ENCODE assay signal across 25 mouse cellular contexts in the genomic region with DNA sequence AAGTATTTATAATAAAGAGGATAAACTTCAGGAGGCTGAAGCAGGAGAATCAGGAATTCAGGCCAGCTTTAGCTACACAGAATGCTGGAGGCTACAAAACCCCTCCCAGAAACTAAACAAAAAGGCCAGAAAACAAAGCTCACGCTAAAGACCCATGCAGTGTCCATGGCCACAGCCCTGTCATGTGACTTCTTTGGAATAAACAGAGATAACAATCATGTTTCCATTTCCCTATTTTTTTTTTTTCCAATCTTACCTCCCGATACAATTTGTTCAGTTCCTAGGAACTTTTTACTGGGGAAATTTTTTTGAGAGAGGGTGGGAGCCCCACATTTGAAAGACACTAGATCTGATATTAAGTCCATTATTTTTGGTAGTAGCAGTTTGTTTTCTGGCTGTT. TPM values are rescaled to one million over a fixed set of nuclear protein-coding genes. Genes with fewer than 3 reads are reported as not detected.
DNase-seq lines count a peak whose midpoint lies in the region; ATAC-seq and TF ChIP-seq lines count a peak whose summit lies in the region.
"Had no signal": no experiment of that assay in that cellular context is flagged by ENCODE, and none has a peak within 500 bp of the region (broad histone marks: within the 10 kb centered on the region; RNA-seq: fewer than 3 reads in every experiment).

No protein-coding gene starts in this region.

- H3K36me3 ChIP-seq in lung, embryonic 14.5 days (ENCODE audit: insufficient read depth), result peaks cover 52% of the 10 kb centered on the region

- H3K4me1 ChIP-seq in lung, embryonic 14.5 days (ENCODE audit: insufficient read depth), result no peaks in the 10 kb centered on the region
- peaks cover 11% of the 10 kb centered on the region for H3K4me1 ChIP-seq in lung, adult 2 months (ENCODE audit: control insufficient read depth, insufficient read depth, low read length)
- H3K4me1 ChIP-seq: forebrain, embryonic 13.5 days; liver, embryonic 12.5 days had no signal

- ATAC-seq in lung, embryonic 14.5 days (ENCODE audit: insufficient read depth), result no peak
- ATAC-seq: forebrain, embryonic 13.5 days; hindbrain, embryonic 16.5 days; liver, embryonic 12.5 days; liver, postnatal 0 days had no signal

- H3K27me3 ChIP-seq in lung, embryonic 14.5 days (ENCODE audit: insufficient read depth, low read length), result no peaks in the 10 kb centered on the region
- H3K27me3 ChIP-seq: forebrain, embryonic 13.5 days; heart, embryonic 13.5 days; liver, embryonic 12.5 days had no signal

- no peak overlapping the region for H3K27ac ChIP-seq in lung, embryonic 14.5 days (ENCODE audit: low read depth)
- H3K27ac ChIP-seq: forebrain, embryonic 13.5 days; heart, embryonic 13.5 days; liver, embryonic 12.5 days had no signal

- TF ChIP-seq POLR2A in lung, adult 2 months (IDR thresholded peaks at IDR 0.05; ENCODE audit: borderline replicate concordance, extremely low read depth, low read depth, low read length), result no peak

- WGBS in lung, embryonic 14.5 days, result 54% methylated on average over 2 of the region's 2 CpGs
- WGBS in lung, adult 2 months, result 32% methylated on average over 2 of the region's 2 CpGs

- H3K9ac ChIP-seq in lung, embryonic 14.5 days, result no peak overlapping the region
- H3K9ac ChIP-seq: forebrain, embryonic 13.5 days; heart, embryonic 13.5 days; liver, embryonic 12.5 days; liver, postnatal 0 days had no signal

- no peak for TF ChIP-seq CTCF in lung, embryonic 14.5 days (IDR thresholded peaks at IDR 0.05; ENCODE audit: low read depth)
- no peak for TF ChIP-seq CTCF in lung, adult 2 months (IDR thresholded peaks at IDR 0.05; ENCODE audit: insufficient read depth, low read length)

- H3K9me3 ChIP-seq in lung, embryonic 14.5 days (ENCODE audit: low read depth, low read length), result no peaks in the 10 kb centered on the region
- H3K9me3 ChIP-seq: forebrain, embryonic 13.5 days; G1E; heart, embryonic 13.5 days; liver, embryonic 12.5 days had no signal

- no peak overlapping the region for H3K4me2 ChIP-seq in lung, embryonic 14.5 days
- H3K4me2 ChIP-seq: forebrain, embryonic 13.5 days; heart, embryonic 13.5 days; liver, embryonic 12.5 days had no signal

- peak; percentile 50 for DNase-seq in kidney, adult 9 months
- DNase-seq in kidney, postnatal 4 days, result no peak
- peak; percentile 14 for DNase-seq in lung, embryonic 14.5 days
- no peak for DNase-seq in lung, adult 2 months
- DNase-seq in R1 (ENCODE audit: low read depth, low spot score), result peak; percentile 47
- DNase-seq in lung, postnatal 36 days, result peak; percentile 66
- no peak for DNase-seq in frontal cortex, adult 2 months (ENCODE audit: extremely low spot score in 1 of 2, low spot score in 1 of 2)
- DNase-seq: adrenal gland, postnatal 10 days; B cell, adult 2 months; cerebellum, adult 11 months; cerebellum, adult 9-10 months; cerebellum, postnatal 36 days; gastrocnemius, postnatal 36 days; heart, postnatal 10 days; layer of hippocampus, postnatal 36 days; left cerebral cortex, postnatal 4 days; liver, postnatal 0 days; midbrain, embryonic 14.5 days; retina, postnatal 1 day; right cerebral cortex, postnatal 14 days had no signal

- no peak overlapping the region for H3K4me3 ChIP-seq in lung, embryonic 14.5 days (ENCODE audit: low read depth, low read length)
- H3K4me3 ChIP-seq in lung, adult 2 months (replicated peaks; ENCODE audit: extremely low read depth, low read depth, low read length), result no peak overlapping the region
- H3K4me3 ChIP-seq: forebrain, embryonic 13.5 days; heart, embryonic 13.5 days; liver, embryonic 12.5 days had no signal

RNA-seq across cellular contexts. Expression of a gene that starts 17.4 kb away (rescaled TPM):
- 14.3 and 15.2 TPM in 2 replicates for polyA plus RNA-seq in lung, embryonic 14.5 days (2014; fragmentation: Nextera tagmentation; extraction: Ambion mirVana)
- polyA plus RNA-seq in lung, adult 2 months (2012; rRNA removed), result 144 and 340 TPM in 2 replicates
- 10.3 and 18.3 TPM in 2 replicates for polyA plus RNA-seq in frontal cortex, adult 2 months (2012; rRNA removed)

RNA-seq across cellular contexts. Expression of a gene that starts 31.2 kb away (rescaled TPM):
- 38.2 TPM in 2 replicates for polyA plus RNA-seq in lung, embryonic 14.5 days (2014; fragmentation: Nextera tagmentation; extraction: Ambion mirVana)
- polyA plus RNA-seq in lung, adult 2 months (2012; rRNA removed), result 0.53 and 1.8 TPM in 2 replicates
- polyA plus RNA-seq in frontal cortex, adult 2 months (2012; rRNA removed), result 3.7 and 6.4 TPM in 2 replicates

Comparison
In these comparisons a context has a peak if more than half of its experiments do, and no peak if none do; other contexts are left out.
1. DNase-seq: peak in kidney, adult 9 months (single experiment), lung, embryonic 14.5 days (single experiment), R1 (single experiment) and lung, postnatal 36 days (single experiment); none in kidney, postnatal 4 days (0 of 2), lung, adult 2 months (single experiment) and frontal cortex, adult 2 months (0 of 2).